Mouse (Mus musculus) lung, adult 2 months (tissue): ENCODE results near the gene H60c. TPM values are rescaled to one million over a fixed set of nuclear protein-coding genes. Genes with fewer than 3 reads are reported as not detected.

ENCODE experiments used
- DNase-seq: peaks from one replicate; pipeline ENCODE4 v3.0.0; 2022
- H3K4me1 ChIP-seq: fragments of 200-500 bp; 2 replicates; pipeline ENCODE4 v1.6.1; 2011; ENCODE audit warnings: low read length; ENCODE audit not compliant: control insufficient read depth, insufficient read depth
- H3K4me3 ChIP-seq: fragments of 200-500 bp; replicated peaks from 2 replicates; pipeline ENCODE3; 2011; ENCODE audit warnings: low read depth, mild to moderate bottlenecking, control low read depth, low read length; ENCODE audit errors: extremely low read depth
- CTCF ChIP-seq: fragments of 200-500 bp; IDR thresholded peaks from 2 replicates; pipeline ENCODE4 v1.5.1; 2011; ENCODE audit warnings: mild to moderate bottlenecking, low read length, control low read depth; ENCODE audit not compliant: insufficient read depth
- POLR2A ChIP-seq: fragments of 200-500 bp; IDR thresholded peaks from 2 replicates; pipeline ENCODE4 v1.6.1; 2011; ENCODE audit warnings: low read depth, mild to moderate bottlenecking, control low read depth, low read length, borderline replicate concordance; ENCODE audit errors: extremely low read depth
- WGBS: fragments of 180-500 bp; shearing (Covaris S2); methylation state at CpG from one replicate; pipeline ENCODE4 v1.1.7; 2018; 5-methylcytosine and 5-hydroxymethylcytosine counted together
- polyA plus RNA-seq: library from polyadenylated mRNA; depleted of rRNA; stranded (reverse); fragments of >200 nt; gene quantifications from 2 replicates; pipeline ENCODE4 v1.2.3, GENCODE M21; 2012; rRNA removed

Gene H60c
- 0.32 and 1.6 TPM in 2 replicates for polyA plus RNA-seq

DNA sequence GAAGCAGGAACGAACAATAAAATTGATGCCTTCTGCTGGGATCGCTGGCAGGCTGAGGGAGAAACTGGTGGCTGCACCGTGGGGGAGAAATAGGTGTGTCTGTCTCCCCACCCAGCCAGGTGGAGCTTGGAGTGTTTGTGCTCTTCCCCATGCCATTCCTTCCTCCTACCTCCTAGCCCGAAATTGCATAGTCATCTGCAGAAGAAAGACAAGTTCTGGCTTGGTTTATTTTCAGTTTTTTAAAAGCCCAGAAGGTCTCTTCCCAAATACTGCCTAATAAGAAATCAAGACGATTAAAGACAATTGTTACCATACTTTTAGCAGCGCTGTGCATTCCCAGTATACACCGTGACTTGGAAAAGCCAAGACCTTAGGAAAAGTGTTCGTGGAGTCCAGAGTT, at the start of gene H60c:
TSS of gene H60c (minus strand) at position 101 of the 400 bp plus-strand sequence.
- WGBS, result 59% methylated on average over 8 of the region's 8 CpGs
- no peak for DNase-seq
- TF ChIP-seq POLR2A, result no peak
- no peak for TF ChIP-seq CTCF
- H3K4me3 ChIP-seq, result peak within 1 kb of the TSS; percentile 23
- no peaks in the 10 kb centered on the region; the same call in 1 of the 2 replicates for H3K4me1 ChIP-seq

GRCm38 (mm10) chr10:3308821-3309206, 41.2 kb upstream of the H60c start:
- WGBS, result 80% methylated on average over 1 of the region's 1 CpGs
- no peak for TF ChIP-seq POLR2A
- TF ChIP-seq CTCF, result no peak
- DNase-seq, result no peak

DNA sequence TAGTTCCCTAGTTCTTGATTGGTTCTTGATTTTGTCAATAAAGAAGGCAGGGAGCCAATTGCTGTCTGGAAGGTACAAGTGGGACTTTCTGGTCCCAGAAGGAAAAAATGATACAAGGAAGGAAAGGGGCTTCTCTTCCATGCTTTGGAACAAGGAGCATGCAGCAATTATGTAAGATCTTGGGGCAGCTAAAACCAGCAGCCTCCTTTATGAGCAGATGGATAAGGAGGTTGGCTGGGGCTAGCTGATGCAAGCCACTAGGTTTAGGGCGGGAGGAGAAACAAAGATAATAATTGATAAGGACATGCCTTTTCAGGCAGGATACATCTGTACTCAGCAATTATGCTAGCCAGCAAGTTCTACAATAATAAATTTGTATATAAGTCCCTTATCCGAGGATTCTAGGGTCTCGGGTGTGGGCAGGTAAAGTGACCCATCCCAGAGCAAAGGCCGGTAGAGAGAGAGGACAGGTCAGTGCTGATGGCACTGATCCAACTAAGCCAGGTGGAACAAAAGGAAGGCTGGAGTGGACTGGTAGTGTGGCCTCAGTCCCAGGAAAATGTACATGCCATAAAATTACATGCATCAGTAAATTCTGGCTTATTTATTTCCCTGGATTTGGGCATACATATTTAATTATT, 40.7 kb upstream of the H60c start:
- TF ChIP-seq CTCF, result no peak
- 66% methylated on average over 4 of the region's 4 CpGs for WGBS
- no peak overlapping the region for H3K4me3 ChIP-seq
- DNase-seq, result no peak
- H3K4me1 ChIP-seq, result no peaks in the 10 kb centered on the region

More at GRCm38 (mm10) chr10:3308821-3309206, 41.2 kb upstream of the H60c start:
- no peak overlapping the region for H3K4me3 ChIP-seq
- no peaks in the 10 kb centered on the region for H3K4me1 ChIP-seq

GRCm38 (mm10) chr10:3307752-3308151, 40.2 kb upstream of the H60c start:
- no peaks in the 10 kb centered on the region for H3K4me1 ChIP-seq
- TF ChIP-seq POLR2A (no peak), CTCF (no peak)
- no peak for DNase-seq
- H3K4me3 ChIP-seq, result no peak overlapping the region
- WGBS, result 34% methylated on average over 2 of the region's 2 CpGs

GRCm38 (mm10) chr10:3293969-3294368, 26.4 kb upstream of the H60c start:
- TF ChIP-seq CTCF (no peak), POLR2A (no peak)
- 53% methylated on average over 2 of the region's 2 CpGs for WGBS
- Histone ChIP-seq H3K4me3 (no peak overlapping the region), H3K4me1 (no peaks in the 10 kb centered on the region)
- no peak for DNase-seq

DNA sequence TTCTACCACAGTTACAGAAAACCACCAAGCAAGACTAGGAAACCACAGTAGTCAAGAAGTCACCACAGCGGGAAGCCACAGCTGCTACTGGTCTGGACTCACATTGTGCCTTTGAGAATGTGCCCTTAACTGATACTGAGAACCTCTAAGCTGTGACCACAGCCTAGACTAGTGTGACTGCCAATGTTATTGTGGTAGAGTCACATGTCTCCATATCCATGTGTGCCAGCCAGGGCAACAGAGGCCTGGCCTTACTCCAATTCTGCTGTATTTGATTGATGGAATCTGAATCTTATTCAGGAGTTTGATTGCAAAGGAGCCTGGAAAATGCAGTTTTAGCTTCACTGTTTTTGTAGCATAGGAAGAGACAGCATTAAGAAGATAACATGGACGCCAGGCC, 13.5 kb upstream of the H60c start:
- TF ChIP-seq CTCF (no peak), POLR2A (no peak)
- no peak overlapping the region for H3K4me3 ChIP-seq
- DNase-seq, result no peak
- WGBS, result 49% methylated on average over 2 of the region's 2 CpGs
- H3K4me1 ChIP-seq, result no peaks in the 10 kb centered on the region

DNA sequence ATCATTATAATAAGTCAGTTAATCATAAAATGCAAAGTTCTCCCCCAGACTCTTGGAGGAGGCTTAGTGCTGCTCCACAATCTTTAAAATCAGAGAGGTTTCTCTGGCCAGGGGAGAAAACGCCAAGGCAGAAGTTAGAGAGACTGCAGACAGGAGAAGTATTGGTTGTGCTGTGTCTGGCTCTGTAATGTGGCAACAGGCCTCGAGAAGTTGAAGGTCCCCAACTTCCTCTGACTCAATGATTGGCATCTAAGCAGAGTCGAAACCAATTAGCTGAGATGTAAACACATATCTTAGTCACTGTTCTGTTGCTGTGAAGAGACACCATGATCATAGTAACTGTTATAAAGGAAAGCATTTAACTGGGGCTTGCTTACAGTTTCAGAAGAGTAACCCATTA, 6.5 kb upstream of the H60c start:
- no peaks in the 10 kb centered on the region; the same call in 1 of the 2 replicates for H3K4me1 ChIP-seq
- TF ChIP-seq CTCF, result no peak
- TF ChIP-seq POLR2A, result no peak
- no peak overlapping the region for H3K4me3 ChIP-seq
- WGBS, result 54% methylated on average over 3 of the region's 3 CpGs
- DNase-seq, result no peak

GRCm38 (mm10) chr10:3271036-3271435, 3.5 kb upstream of the H60c start:
- no peak overlapping the region for H3K4me3 ChIP-seq
- 37% methylated on average over 3 of the region's 4 CpGs for WGBS
- DNase-seq, result peak; percentile 27
- H3K4me1 ChIP-seq, result no peaks in the 10 kb centered on the region; the same call in 1 of the 2 replicates
- no peak for TF ChIP-seq CTCF

- Histone ChIP-seq H3K4me3 (no peak overlapping the region), H3K4me1 (no peaks in the 10 kb centered on the region; the same call in 1 of the 2 replicates)
- TF ChIP-seq CTCF (no peak), POLR2A (no peak)
- DNase-seq, result no peak
- WGBS, result 27% methylated on average over 2 of the region's 2 CpGs
These were observed 842 bp downstream of the H60c start for GRCm38 (mm10) chr10:3266729-3267128.

DNA sequence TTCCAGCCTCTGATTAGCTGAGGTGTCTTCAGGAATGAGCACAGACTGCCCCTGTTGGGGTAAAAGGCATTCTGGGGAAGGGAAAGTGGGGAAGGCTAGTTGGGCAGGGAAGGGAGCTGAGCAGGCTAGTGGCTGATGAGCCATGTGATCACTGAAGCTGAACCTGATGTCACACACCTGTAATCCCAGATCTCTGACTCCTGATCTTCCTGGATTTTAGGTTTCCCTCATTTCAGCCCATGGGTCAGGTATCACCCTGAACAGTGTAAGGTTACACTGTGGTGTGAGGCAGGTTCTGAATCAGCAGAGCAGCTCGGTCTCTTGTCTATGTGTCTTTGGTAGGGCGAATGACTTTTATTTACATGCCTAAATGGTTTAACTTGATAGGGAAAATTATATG, 4.8 kb downstream of the H60c start:
- no peak for DNase-seq
- H3K4me1 ChIP-seq, result no peaks in the 10 kb centered on the region
- no peak overlapping the region for H3K4me3 ChIP-seq
- 66% methylated on average over 2 of the region's 2 CpGs for WGBS
- TF ChIP-seq POLR2A, result no peak
